Mouse (Mus musculus) brain, embryonic 14.5 days (tissue): ENCODE measurements around the gene Fance.

Source experiments
- CTCF ChIP-seq: fragments of 200-500 bp; IDR thresholded peaks from 2 replicates; pipeline ENCODE4 v1.5.1; 2012; ENCODE audit warnings: inconsistent platforms, mild to moderate bottlenecking, moderate library complexity, borderline replicate concordance; ENCODE audit not compliant: insufficient read depth, insufficient read length; ENCODE audit errors: extremely low read depth
- POLR2A ChIP-seq: fragments of 200-500 bp; IDR thresholded peaks from 2 replicates; pipeline ENCODE4 v1.6.1; 2012; ENCODE audit warnings: mild to moderate bottlenecking, inconsistent platforms, borderline replicate concordance; ENCODE audit not compliant: poor library complexity, insufficient read depth, insufficient read length, severe bottlenecking; ENCODE audit errors: extremely low read depth

GRCm38 (mm10) chr17:28291346-28291745, 22.0 kb upstream of the Fance start:
- TF ChIP-seq POLR2A (no peak), CTCF (no peak)
